Mouse (Mus musculus): Measurements from ENCODE around the gene Ubc.

Gene Ubc

DNA sequence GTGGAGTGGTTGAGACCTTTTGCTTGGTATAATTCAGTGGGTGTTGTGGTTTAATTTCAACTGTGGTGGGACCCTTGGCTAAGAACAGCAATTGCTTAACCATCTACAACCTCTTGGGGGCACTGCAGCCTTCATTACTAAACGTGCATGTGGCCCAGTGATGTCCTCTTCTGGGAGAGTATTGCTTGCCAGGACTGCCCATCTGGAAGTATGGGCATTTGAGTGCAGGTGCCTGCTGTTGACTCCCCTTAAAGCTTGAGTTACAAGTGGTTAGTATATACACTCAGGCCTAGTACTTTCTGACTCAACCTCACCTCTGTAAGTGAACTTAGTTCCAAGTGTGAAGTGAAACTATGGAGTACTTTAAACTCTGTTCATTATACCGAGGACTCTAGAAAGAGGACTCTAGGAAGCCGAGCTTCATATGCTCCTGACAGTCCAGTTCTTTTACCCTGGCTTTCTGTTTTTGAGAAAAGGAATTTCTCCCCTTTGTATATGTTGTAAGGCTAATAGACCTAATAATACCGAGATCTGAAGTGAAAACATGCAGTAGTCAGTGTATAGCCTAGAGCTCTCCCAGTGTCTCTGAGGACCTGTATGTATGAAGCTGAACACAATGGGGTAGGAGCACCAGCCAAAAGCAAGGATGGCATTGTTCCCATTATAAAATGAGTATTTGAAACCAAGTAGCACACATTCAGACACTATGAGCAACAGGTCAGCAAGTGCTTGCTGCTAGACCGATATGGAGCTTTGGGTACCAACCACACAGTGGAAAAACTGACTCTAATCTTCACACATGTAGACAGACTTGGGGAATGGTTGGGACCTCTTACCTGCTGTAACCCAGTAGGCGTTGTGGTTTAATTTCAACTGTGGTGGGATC, 7.1 kb downstream of the Ubc start:
- DNase-seq (ENCODE audit: low read depth, low spot score): no peak

DNA sequence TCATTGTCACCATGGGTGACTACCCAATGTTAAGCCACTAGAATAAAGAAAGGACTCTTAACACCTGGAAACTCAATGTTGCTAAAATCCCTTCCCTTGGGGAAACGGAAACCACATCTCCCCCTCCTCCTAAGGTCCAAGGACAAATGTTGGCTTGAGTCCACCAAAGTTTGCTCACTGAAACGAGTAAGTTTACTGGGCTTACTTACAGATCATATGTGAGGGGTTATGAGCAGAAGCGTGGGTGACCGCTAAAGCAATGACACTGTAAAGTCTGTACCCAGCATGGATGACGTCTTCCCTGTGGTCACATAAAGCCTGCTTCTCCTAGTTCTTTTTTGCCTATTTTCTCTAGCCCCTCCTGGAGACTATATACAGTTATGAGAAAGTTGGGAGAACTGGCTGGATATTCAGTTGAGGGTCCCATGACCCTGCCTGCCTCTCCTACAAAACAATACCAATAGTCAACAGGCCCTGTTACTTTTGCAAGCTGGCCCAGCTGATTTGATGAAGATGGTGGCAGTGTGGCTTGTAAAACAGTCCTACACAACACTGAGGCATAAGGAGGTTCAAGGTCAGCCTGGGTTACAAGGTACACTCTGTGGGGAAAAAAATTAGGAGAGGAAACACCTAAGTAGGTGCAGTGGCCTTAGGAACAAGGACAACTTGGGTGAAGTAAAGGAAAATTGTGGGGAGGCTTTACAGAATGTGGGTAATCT, 7.9 kb downstream of the Ubc start:
- DNase-seq (ENCODE audit: low read depth, low spot score): no peak

DNA sequence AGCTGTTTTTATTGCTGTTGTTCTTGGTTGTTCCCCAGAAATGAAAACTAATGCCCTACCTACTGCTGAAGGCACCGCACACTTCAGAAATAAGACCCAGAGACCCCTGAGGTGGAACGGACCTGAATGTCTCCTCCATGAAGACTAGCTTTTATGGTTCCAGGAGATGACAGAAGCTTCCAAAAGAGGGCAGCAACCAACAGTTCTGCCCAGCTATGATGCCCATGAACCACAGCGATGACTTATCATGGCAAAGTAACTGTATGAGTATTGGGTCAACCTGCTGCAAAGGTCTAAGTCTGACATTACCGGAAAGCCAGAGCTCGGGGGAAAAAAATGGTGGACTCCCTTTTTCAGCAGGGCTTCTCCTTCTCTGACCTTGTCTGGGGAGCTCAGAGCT, 11.1 kb downstream of the Ubc start:
- no peak for DNase-seq (ENCODE audit: low read depth, low spot score)

GRCm38 (mm10) chr5:125377214-125377613, 12.8 kb downstream of the Ubc start:
- no peak for DNase-seq (ENCODE audit: low read depth, low spot score)

GRCm38 (mm10) chr5:125375871-125376270, 14.1 kb downstream of the Ubc start:
- DNase-seq (ENCODE audit: low read depth, low spot score): no peak

GRCm38 (mm10) chr5:125372027-125372426, 18.0 kb downstream of the Ubc start:
- no peak for DNase-seq (ENCODE audit: low read depth, low spot score)

- no peak for DNase-seq (ENCODE audit: low read depth, low spot score)
Observed at GRCm38 (mm10) chr5:125370950-125371693, 18.9 kb downstream of the Ubc start.

DNA sequence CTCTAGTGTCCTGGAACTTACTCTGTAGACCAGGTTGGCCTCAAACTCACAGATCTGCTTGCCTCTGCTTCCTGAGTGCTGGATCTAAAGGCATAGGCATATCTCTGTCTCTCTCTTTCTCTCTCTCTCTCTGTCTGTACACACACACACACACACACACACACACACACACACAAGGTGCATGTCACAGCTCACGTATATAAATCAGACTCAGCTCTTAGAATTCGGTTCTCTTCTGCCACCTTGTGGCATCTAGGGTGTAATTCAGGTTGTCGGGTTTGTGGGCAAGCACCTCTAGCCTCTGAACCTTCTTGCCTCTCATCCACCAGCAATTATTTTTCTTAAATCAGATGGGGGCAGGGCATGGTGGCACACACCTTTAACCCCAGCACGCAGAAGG, 21.4 kb downstream of the Ubc start:
- peak; percentile 70 for DNase-seq (ENCODE audit: low read depth, low spot score)

GRCm38 (mm10) chr5:125368156-125368555, 21.8 kb downstream of the Ubc start:
- no peak for DNase-seq (ENCODE audit: low read depth, low spot score)

DNA sequence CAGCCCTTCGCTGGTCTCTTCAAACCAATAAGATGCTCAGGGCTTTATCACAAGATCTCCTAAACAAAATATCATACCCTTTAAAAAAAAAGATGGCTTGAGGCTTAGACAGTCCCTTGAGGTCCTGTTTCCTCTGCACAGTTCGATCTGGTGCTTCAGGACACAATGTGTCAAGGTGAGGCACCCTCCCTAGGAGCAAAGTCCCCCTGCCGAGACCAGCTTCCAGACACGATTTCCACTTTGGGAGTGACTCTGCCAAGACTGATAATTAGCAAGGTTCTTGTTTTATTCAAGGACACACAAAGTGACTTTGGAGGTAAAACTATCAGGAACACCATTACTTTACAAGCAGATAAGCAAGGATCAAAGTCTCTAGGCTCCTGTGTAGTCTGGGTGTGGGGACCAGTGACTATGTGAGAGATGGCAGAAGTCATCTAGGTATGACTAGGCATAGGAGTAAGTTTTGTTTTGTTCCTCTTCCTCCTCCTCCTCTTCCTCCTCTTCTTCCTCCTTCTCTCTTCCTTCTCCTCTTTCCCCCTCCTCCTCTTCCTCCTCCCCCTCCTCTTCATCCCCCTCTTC, 25.1 kb downstream of the Ubc start:
- DNase-seq (ENCODE audit: low read depth, low spot score): no peak

GRCm38 (mm10) chr5:125363894-125364293, 26.1 kb downstream of the Ubc start:
- DNase-seq (ENCODE audit: low read depth, low spot score): no peak

GRCm38 (mm10) chr5:125360981-125361510, 29.0 kb downstream of the Ubc start:
- DNase-seq (ENCODE audit: low read depth, low spot score): no peak

- DNase-seq (ENCODE audit: low read depth, low spot score): peak; percentile 54
Observed at GRCm38 (mm10) chr5:125360566-125360965, 29.4 kb downstream of the Ubc start.

DNA sequence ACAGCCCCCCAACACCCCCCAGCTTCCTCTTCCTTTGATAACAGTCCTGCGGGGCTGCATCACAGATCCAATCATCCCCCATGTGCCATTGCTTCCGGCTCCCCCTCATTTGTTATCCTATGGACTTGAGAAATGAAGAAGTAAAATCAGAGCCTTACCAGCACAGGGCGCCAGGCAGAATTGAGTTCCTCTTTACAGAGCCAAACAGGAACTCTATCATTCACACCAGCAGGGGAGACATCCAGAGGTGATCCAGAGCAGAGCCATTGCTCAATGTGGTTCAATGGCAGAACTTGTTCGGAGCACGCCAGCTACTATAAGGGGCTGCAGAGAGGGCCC, 31.8 kb downstream of the Ubc start:
- no peak for DNase-seq (ENCODE audit: low read depth, low spot score)

- no peak for DNase-seq (ENCODE audit: low read depth, low spot score)
Observed at GRCm38 (mm10) chr5:125357543-125358269, 32.3 kb downstream of the Ubc start.

GRCm38 (mm10) chr5:125355650-125356049, 34.4 kb downstream of the Ubc start:
- DNase-seq (ENCODE audit: low read depth, low spot score): no peak

DNA sequence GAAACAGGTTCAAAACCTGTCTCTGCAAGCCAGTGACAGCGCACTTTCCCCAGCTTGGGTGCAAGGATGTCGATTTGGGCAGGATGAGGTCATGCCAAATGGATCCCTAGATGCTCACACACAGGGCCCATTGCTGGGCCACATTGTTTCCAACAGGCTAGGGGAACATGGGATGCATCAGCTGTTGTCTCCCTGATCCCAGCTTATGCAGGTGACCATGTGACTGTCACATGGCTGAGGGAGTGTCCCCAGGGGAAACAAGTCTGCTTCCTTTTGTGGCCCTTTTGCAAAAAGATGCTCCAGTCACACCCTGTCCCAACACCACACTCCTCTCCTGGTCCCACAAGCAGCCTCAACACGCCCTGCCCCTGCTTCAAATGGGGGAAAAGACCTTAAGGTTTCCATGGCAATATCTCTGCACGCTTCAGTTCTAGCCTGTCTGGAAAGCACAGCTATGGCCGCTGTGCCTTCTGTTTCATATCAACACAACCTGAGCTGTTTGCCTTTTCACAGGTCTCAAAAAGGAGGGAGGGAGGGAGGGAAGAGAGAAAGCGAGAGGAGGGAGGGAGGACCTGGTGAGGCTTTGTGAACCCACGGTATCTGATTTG, 35.0 kb downstream of the Ubc start:
- DNase-seq (ENCODE audit: low read depth, low spot score): no peak

DNA sequence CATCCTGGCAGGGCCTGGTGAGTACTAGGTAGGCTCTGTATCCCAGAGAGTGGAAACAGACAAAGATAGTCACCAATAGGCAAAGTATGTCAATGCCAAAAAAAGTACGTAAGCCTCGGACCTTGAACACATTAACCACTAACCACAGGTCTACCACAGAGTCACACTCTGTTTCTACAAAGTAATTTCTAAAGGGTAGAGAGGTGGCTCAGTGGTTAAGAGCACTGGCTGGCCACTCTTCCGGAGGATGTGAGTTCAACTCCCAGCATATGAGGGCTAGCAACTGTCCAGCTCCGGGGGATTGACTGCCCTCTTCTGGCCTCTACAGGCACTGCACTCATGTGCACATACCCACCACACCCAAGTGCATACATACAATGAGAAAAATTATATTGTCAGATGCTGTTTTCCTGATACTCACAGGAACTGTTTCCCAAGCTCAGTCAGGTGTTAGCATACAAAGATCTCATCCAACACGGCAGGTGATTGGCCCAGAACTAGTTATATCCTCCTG, 37.2 kb downstream of the Ubc start:
- no peak for DNase-seq (ENCODE audit: low read depth, low spot score)

DNA sequence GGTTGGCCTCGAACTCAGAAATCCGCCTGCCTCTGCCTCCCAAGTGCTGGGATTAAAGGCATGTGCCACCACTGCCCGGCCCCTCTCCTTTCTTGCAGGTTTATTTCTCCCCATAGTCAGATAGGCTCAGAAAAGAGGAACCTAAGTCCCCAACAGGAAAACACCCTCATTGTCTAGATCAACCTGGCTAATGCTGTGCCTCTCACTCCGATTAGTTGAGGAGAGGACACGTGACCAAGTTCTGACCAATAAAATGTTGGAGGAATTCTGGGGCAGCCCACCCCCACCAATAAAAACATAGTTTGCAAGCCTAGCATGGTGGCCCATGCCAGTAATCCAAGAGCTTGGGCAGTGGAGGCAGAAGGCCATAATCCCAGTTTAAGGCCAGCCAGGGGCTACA, 38.1 kb downstream of the Ubc start:
- no peak for DNase-seq (ENCODE audit: low read depth, low spot score)

GRCm38 (mm10) chr5:125351057-125351456, 38.9 kb downstream of the Ubc start:
- no peak for DNase-seq (ENCODE audit: low read depth, low spot score)
